ENCODE assay signal across 8 mouse cellular contexts in genomic region chr9:109082124-109082800, GRCm38 (mm10). TPM values are rescaled to one million over a fixed set of nuclear protein-coding genes. Genes with fewer than 3 reads are reported as not detected.
DNase-seq lines count a peak whose midpoint lies in the region; ATAC-seq and TF ChIP-seq lines count a peak whose summit lies in the region.

Ccdc51 (plus strand) TSS chr9:109082493.
Tma7 (minus strand) TSS chr9:109082587.

- peak within 1 kb of the TSS; percentile 73 for H3K9ac ChIP-seq in embryonic facial prominence, embryonic 12.5 days
- H3K9ac ChIP-seq in heart, adult 2 months (ENCODE audit: low read depth, low read length), result peak within 1 kb of the TSS; percentile 69
- H3K9ac ChIP-seq in limb, embryonic 12.5 days (replicated peaks), result peak within 1 kb of the TSS; percentile 84
- peak within 1 kb of the TSS; percentile 86 for H3K9ac ChIP-seq in midbrain, embryonic 14.5 days (replicated peaks; ENCODE audit: low read length)

- peak within 1 kb of the TSS; percentile 77 for H3K27ac ChIP-seq in embryonic facial prominence, embryonic 12.5 days
- peak within 1 kb of the TSS; percentile 81 for H3K27ac ChIP-seq in heart, adult 2 months
- H3K27ac ChIP-seq in limb, embryonic 12.5 days, result peak within 1 kb of the TSS; percentile 81
- peak within 1 kb of the TSS; percentile 66 for H3K27ac ChIP-seq in midbrain, embryonic 14.5 days (replicated peaks; ENCODE audit: low read depth, low read length)

- H3K4me3 ChIP-seq in embryonic facial prominence, embryonic 12.5 days, result peak within 1 kb of the TSS; percentile 80
- H3K4me3 ChIP-seq in heart, adult 2 months, result peak within 1 kb of the TSS; percentile 85
- H3K4me3 ChIP-seq in limb, embryonic 12.5 days (replicated peaks), result peak within 1 kb of the TSS; percentile 81
- H3K4me3 ChIP-seq in midbrain, embryonic 14.5 days (replicated peaks; ENCODE audit: low read depth, low read length), result peak within 1 kb of the TSS; percentile 80

- no peaks in the 10 kb centered on the region for H3K9me3 ChIP-seq in embryonic facial prominence, embryonic 12.5 days
- H3K9me3 ChIP-seq in limb, embryonic 12.5 days, result no peaks in the 10 kb centered on the region
- no peaks in the 10 kb centered on the region for H3K9me3 ChIP-seq in midbrain, embryonic 14.5 days (ENCODE audit: control insufficient read depth, low read length)

- peak; percentile 93 for ATAC-seq in embryonic facial prominence, embryonic 12.5 days (ENCODE audit: insufficient number of reproducible peaks, insufficient read depth, low FRiP score, low TSS enrichment)
- ATAC-seq in limb, embryonic 12.5 days (ENCODE audit: insufficient number of reproducible peaks, insufficient read depth, low FRiP score, low TSS enrichment, low read depth), result peak; percentile 96
- ATAC-seq in midbrain, embryonic 14.5 days (ENCODE audit: low FRiP score, low TSS enrichment), result peak; percentile 96

- peak within 1 kb of the TSS; percentile 70 for H3K4me2 ChIP-seq in embryonic facial prominence, embryonic 12.5 days (replicated peaks)
- H3K4me2 ChIP-seq in limb, embryonic 12.5 days, result peak within 1 kb of the TSS; percentile 86
- peak within 1 kb of the TSS; percentile 89 for H3K4me2 ChIP-seq in midbrain, embryonic 14.5 days (ENCODE audit: low read length)

- H3K36me3 ChIP-seq in embryonic facial prominence, embryonic 12.5 days, result peaks cover 26% of the 10 kb centered on the region
- peaks cover 9% of the 10 kb centered on the region; the same call in 1 of the 2 replicates for H3K36me3 ChIP-seq in heart, adult 2 months (ENCODE audit: control insufficient read depth, insufficient read depth, low read length)
- H3K36me3 ChIP-seq in limb, embryonic 12.5 days, result peaks cover 27% of the 10 kb centered on the region
- peaks cover 12% of the 10 kb centered on the region; the same call in 1 of the 2 replicates for H3K36me3 ChIP-seq in midbrain, embryonic 14.5 days (ENCODE audit: control insufficient read depth, insufficient read depth, low read length)

- WGBS in embryonic facial prominence, embryonic 12.5 days, result under 1% methylated on average over 37 of the region's 37 CpGs
- WGBS in heart, adult 2 months, result under 1% methylated on average over 37 of the region's 37 CpGs
- WGBS in limb, embryonic 12.5 days, result under 1% methylated on average over 37 of the region's 37 CpGs
- WGBS in midbrain, embryonic 14.5 days, result under 1% methylated on average over 37 of the region's 37 CpGs

- intact Hi-C loops in heart, adult 2 months (cut with DNase I), result no loop called here

- no peak for TF ChIP-seq CTCF in heart, adult 2 months (IDR thresholded peaks at IDR 0.05)

- TF ChIP-seq EP300 in heart, adult 2 months (IDR thresholded peaks at IDR 0.05; ENCODE audit: insufficient read depth, low read depth, low read length), result no peak

- DNase-seq in 3T3-L1 (ENCODE audit: low read depth, low spot score), result peak; percentile 85
- peak; percentile 86 for DNase-seq in adrenal gland, postnatal 25 days
- peak; percentile 82 to 88 for DNase-seq in heart, adult 2 months
- peak; percentile 86 to 89 for DNase-seq in kidney, adult 8-10 months
- DNase-seq in midbrain, embryonic 14.5 days, result peak; percentile 91
- DNase-seq in spleen, adult 12 weeks (ENCODE audit: low spot score), result peak; percentile 77

- no peaks in the 10 kb centered on the region for H3K27me3 ChIP-seq in embryonic facial prominence, embryonic 12.5 days
- H3K27me3 ChIP-seq in heart, adult 2 months (ENCODE audit: control insufficient read depth, insufficient read depth, low read length), result no peaks in the 10 kb centered on the region
- no peaks in the 10 kb centered on the region for H3K27me3 ChIP-seq in limb, embryonic 12.5 days
- no peaks in the 10 kb centered on the region for H3K27me3 ChIP-seq in midbrain, embryonic 14.5 days (ENCODE audit: control insufficient read depth, insufficient read depth, low read length)

- TF ChIP-seq POLR2A in heart, adult 2 months (IDR thresholded peaks at IDR 0.05; ENCODE audit: insufficient read depth, low read depth, low read length), result peak; percentile 85

- H3K79me2 ChIP-seq in heart, adult 2 months (replicated peaks; ENCODE audit: control insufficient read depth, insufficient read depth, low read length), result no peaks in the 10 kb centered on the region

- H3K4me1 ChIP-seq in embryonic facial prominence, embryonic 12.5 days, result peaks cover 11% of the 10 kb centered on the region
- H3K4me1 ChIP-seq in heart, adult 2 months (ENCODE audit: control insufficient read depth, insufficient read depth, low read length), result peaks cover 5% of the 10 kb centered on the region
- H3K4me1 ChIP-seq in limb, embryonic 12.5 days (replicated peaks), result peaks cover 22% of the 10 kb centered on the region
- H3K4me1 ChIP-seq in midbrain, embryonic 14.5 days (ENCODE audit: control insufficient read depth, insufficient read depth, low read length), result peaks cover 15% of the 10 kb centered on the region

RNA-seq across cellular contexts. Expression of gene Ccdc51, which starts in this region (rescaled TPM):
- total RNA-seq in adrenal gland, postnatal 25 days (2021), result 15.7 and 21.0 TPM in 2 replicates
- polyA plus RNA-seq in embryonic facial prominence, embryonic 12.5 days (2016; fragmentation: Nextera tagmentation; extraction: Ambion mirVana), result 13.9 and 15.0 TPM in 2 replicates
- total RNA-seq in heart, adult 2 months (2021), result 10 to 100 TPM; 11.1 to 11.8 TPM
- polyA plus RNA-seq in heart, adult 2 months (2012; rRNA removed), result 7.0 and 9.2 TPM in 2 replicates
- 12.8 and 13.9 TPM in 2 replicates for polyA plus RNA-seq in limb, embryonic 12.5 days (2016; fragmentation: Nextera tagmentation; extraction: Ambion mirVana)
- 14.0 and 15.4 TPM in 2 replicates for polyA plus RNA-seq in midbrain, embryonic 14.5 days (2014; fragmentation: Nextera tagmentation; extraction: Ambion mirVana)

RNA-seq across cellular contexts. Expression of gene Tma7, which starts in this region (rescaled TPM):
- total RNA-seq in adrenal gland, postnatal 25 days (2021), result 370 and 418 TPM in 2 replicates
- polyA plus RNA-seq in embryonic facial prominence, embryonic 12.5 days (2016; fragmentation: Nextera tagmentation; extraction: Ambion mirVana), result 757 TPM in 2 replicates
- 100 to 1,000 TPM; 218 to 235 TPM for total RNA-seq in heart, adult 2 months (2021)
- polyA plus RNA-seq in heart, adult 2 months (2012; rRNA removed), result 41.4 and 59.3 TPM in 2 replicates
- 840 and 867 TPM in 2 replicates for polyA plus RNA-seq in limb, embryonic 12.5 days (2016; fragmentation: Nextera tagmentation; extraction: Ambion mirVana)
- 733 and 824 TPM in 2 replicates for polyA plus RNA-seq in midbrain, embryonic 14.5 days (2014; fragmentation: Nextera tagmentation; extraction: Ambion mirVana)

Comparison
In these comparisons a context has a peak if more than half of its experiments do, and no peak if none do; other contexts are left out.
1. Peak in every context shown above with its lines: DNase-seq, ATAC-seq, H3K4me3 ChIP-seq and H3K27ac ChIP-seq.
2. RNA of gene Tma7 (polyA plus RNA-seq): 840 to 867 TPM in limb, embryonic 12.5 days, 757 TPM in embryonic facial prominence, embryonic 12.5 days and 733 to 824 TPM in midbrain, embryonic 14.5 days; 41.4 to 59.3 TPM in heart, adult 2 months; every median in the first group is over 10 times any median in the second.